Mouse (Mus musculus): ENCODE results near the gene Sult4a1. TPM values are rescaled to one million over a fixed set of nuclear protein-coding genes. Genes with fewer than 3 reads are reported as not detected.

The Sult4a1 gene
- polyA plus RNA-seq, 1 experiment from 2014 or later, result 46.7 TPM

DNA sequence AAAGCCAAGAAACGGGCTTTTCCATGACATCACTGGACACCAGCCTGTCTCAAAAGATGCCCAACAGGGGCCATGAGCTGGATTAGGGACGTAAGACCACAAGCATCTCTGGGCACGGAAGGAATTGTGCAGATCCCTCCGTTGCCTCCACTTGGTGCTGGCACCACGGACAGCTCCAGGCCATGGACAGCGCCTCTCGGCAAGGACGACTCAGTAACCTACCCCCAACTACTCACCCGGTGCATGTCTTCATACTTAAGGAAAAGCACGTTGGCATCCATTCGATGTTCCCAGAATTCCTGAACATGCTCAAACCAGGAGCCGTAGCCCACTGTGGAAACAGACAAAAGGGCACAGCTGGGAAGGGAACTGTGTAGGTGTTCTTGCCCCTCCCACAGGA, 19.2 kb downstream of the Sult4a1 start:
- Histone ChIP-seq H3K36me3 (no peaks in the 10 kb centered on the region), H3K9me3 (no peaks in the 10 kb centered on the region), H3K27me3 (replicated peaks) (no peaks in the 10 kb centered on the region), H3K9ac (no peak overlapping the region), H3K4me3 (no peak overlapping the region), H3K27ac (no peak overlapping the region), H3K4me1 (peaks cover 7% of the 10 kb centered on the region; the same call in 1 of the 2 replicates), H3K4me2 (replicated peaks) (no peak overlapping the region)
- 44% methylated on average over 12 of the region's 12 CpGs for WGBS
- ATAC-seq (ENCODE audit: low FRiP score, low read depth), result no peak

DNA sequence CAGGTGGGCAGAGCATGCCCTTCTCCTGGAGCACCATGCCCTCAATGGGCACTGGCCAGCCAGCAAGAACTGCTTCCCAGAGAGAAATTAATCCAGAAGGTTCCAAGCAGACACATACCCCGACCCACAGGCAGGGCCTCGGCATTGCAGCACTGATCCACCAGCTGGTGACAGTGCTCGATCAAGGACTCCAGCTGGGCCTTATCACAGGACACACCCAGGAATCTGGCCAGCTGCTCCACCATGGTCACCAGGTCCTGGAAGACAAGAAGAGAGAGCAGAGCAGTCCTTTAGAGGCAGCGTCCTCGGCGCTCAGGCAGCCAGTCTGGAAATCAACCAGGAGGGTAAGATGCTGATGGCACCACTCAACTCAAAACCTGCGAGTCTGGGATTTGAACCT, 25.5 kb downstream of the Sult4a1 start:
- 90% methylated on average over 7 of the region's 7 CpGs for WGBS

DNA sequence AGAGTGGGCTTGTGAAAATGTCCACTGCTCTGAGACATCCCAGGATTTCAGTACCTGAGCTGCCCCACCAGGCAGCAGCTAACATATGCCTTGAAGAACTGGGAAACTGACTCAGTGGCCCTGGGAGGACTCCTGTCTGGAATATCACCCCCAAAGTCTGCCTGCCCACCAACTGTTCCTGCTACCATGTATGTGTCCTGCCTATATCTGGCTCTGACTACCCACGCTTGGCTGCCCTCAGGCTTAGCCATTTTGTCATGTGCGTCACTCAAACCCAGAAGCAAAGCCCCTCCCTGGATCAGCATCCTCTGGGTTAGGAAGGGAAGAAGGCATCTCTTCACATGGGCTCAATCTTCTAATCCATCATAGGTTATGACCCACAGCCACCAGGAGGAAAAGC, 26.0 kb downstream of the Sult4a1 start:
- no peak for ATAC-seq (ENCODE audit: low FRiP score, low read depth)
- Histone ChIP-seq H3K9ac (no peak overlapping the region), H3K27me3 (replicated peaks) (peaks cover 4% of the 10 kb centered on the region; the same call in 1 of the 2 replicates), H3K27ac (no peak overlapping the region), H3K4me1 (peaks cover 4% of the 10 kb centered on the region), H3K4me3 (no peak overlapping the region), H3K36me3 (no peaks in the 10 kb centered on the region), H3K4me2 (replicated peaks) (no peak overlapping the region), H3K9me3 (no peaks in the 10 kb centered on the region)
- 92% methylated on average over 2 of the region's 2 CpGs for WGBS

More for the DNA sequence above, 25.5 kb downstream of the Sult4a1 start:
- H3K4me3 ChIP-seq, result no peak overlapping the region
- no peak overlapping the region for H3K27ac ChIP-seq
- H3K4me1 ChIP-seq, result no peaks in the 10 kb centered on the region
- no peaks in the 10 kb centered on the region for H3K36me3 ChIP-seq
- peaks cover 4% of the 10 kb centered on the region; the same call in 1 of the 2 replicates for H3K27me3 ChIP-seq (replicated peaks)
- no peak overlapping the region for H3K9ac ChIP-seq
- no peak for ATAC-seq (ENCODE audit: low FRiP score, low read depth)
- H3K4me2 ChIP-seq (replicated peaks), result no peak overlapping the region
- H3K9me3 ChIP-seq, result no peaks in the 10 kb centered on the region

DNA sequence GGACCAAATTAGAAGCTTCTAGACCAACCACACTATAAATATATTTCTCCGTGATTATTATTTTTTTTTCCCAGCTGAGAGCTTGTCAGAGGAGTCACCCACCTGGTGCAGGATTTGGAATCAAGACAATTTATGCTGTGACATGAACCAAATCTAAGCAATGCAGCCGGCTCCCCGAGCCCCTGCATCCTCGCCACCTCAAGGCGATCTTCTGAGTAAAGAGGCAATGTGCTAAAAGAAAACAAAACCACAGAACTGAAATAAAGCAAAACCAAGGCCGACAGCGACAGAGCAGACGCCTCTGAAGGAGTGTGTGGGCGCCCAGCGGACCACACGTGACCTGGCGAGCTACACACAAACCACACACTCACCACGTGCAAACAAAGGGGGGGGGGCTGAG, 26.9 kb downstream of the Sult4a1 start:
- WGBS, result 80% methylated on average over 13 of the region's 13 CpGs
- H3K27ac ChIP-seq, result no peak overlapping the region
- no peaks in the 10 kb centered on the region for H3K9me3 ChIP-seq
- H3K27me3 ChIP-seq (replicated peaks), result peaks cover 4% of the 10 kb centered on the region; the same call in 1 of the 2 replicates
- no peak for ATAC-seq (ENCODE audit: low FRiP score, low read depth)
- H3K9ac ChIP-seq, result no peak overlapping the region
- no peak overlapping the region for H3K4me2 ChIP-seq (replicated peaks)
- no peak overlapping the region for H3K4me3 ChIP-seq
- peaks cover 8% of the 10 kb centered on the region for H3K4me1 ChIP-seq
- no peaks in the 10 kb centered on the region for H3K36me3 ChIP-seq

DNA sequence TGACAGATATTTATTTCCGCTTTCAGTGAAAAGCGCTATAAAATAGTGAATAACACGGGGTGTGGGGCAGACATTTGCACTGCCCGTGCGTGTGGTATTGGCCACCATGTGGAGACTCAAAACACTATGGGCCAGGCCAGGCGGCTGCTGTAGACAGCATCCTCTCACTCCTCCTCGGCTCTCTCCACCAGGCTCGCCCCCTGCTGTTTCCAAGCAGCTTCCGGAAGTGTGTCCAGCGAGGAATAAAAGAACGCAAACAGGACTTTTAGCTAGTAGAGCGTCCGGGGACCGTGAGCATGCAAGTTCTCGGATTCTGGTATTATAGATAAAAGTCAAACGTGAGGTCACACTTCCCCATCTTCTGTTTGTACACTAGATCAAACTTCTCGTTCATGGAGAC, 28.4 kb downstream of the Sult4a1 start:
- no peak for ATAC-seq (ENCODE audit: low FRiP score, low read depth)
- Histone ChIP-seq H3K4me2 (replicated peaks) (no peak overlapping the region), H3K4me3 (no peak overlapping the region), H3K36me3 (no peaks in the 10 kb centered on the region), H3K9ac (no peak overlapping the region), H3K27me3 (replicated peaks) (peaks cover 8% of the 10 kb centered on the region; the same call in 1 of the 2 replicates), H3K27ac (no peak overlapping the region), H3K9me3 (no peaks in the 10 kb centered on the region), H3K4me1 (peaks cover 8% of the 10 kb centered on the region)
- 63% methylated on average over 17 of the region's 17 CpGs for WGBS

DNA sequence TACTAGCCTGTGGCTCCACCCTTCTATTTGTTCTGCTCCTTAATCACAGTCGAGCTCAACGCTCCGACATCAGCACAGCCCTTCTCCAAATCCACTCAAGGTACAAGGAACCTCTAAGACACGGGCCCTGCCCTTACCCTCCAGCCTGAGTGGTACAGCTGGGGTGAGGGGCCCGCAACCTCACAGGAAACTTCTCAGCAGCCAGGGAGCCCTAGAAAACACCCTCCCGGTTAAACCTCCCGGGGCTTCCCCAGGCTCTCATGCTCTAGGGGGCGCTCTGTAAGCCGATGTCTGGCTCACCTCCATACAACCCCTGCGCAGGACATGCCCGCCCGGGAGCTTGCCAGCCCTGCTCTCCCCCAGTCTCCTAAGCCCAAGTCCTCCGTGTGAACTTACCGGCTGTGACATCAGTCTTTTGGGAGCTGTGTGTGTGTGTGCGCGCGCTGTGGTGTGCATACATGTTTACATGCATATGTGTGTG, 30.8 kb downstream of the Sult4a1 start:
- Histone ChIP-seq H3K36me3 (no peaks in the 10 kb centered on the region), H3K4me2 (replicated peaks) (peak overlapping the region; percentile 44), H3K4me1 (peaks cover 14% of the 10 kb centered on the region), H3K27ac (no peak overlapping the region), H3K27me3 (replicated peaks) (peaks cover 18% of the 10 kb centered on the region), H3K4me3 (no peak overlapping the region), H3K9me3 (no peaks in the 10 kb centered on the region), H3K9ac (no peak overlapping the region)
- ATAC-seq (ENCODE audit: low FRiP score, low read depth), result peak; percentile 46; the same call in 1 of the 2 replicates
- WGBS, result 16% methylated on average over 17 of the region's 17 CpGs

DNA sequence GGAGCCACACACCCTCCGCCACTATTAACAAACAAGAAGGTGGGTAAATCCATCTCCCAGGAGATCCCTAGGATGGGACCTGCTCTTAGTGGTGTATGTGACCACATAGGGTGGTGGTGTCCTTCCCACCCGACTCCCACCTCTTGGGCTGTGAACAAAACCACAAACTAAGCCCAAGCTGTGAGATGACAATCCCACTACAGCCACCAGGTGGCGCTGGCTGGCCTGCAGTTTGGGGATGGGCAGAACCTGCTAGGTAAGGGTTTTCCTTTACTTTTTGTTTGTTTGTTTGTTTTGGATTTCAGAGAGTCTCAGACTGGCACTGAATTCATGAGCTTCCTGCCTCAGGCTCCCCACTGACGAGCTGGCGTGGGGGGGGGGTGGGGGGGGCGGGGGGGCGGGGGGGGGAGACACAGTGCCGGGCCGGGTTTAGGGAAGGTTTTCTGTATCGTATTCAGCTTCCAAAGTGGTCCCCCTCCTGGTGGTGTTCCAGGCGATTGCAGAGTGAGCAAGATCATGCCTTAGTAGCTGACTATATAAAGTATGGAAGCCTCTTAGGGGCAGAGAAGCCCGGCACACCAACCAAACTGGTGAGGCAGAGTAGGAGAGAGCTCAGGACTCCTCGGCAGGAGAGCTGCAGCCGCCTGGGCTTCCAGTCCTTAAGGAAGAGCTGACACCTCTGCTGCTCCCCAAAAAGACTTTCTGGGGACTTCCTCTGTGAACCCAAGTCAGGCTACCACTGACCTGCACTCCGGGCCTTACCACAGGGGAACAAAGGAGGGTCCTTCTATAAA, 31.4 kb downstream of the Sult4a1 start:
- ATAC-seq (ENCODE audit: low FRiP score, low read depth), result no peak
- no peak overlapping the region for H3K27ac ChIP-seq
- peak overlapping the region; percentile 44 for H3K4me2 ChIP-seq (replicated peaks)
- no peaks in the 10 kb centered on the region for H3K36me3 ChIP-seq
- H3K4me3 ChIP-seq, result no peak overlapping the region
- WGBS, result 10% methylated on average over 13 of the region's 15 CpGs
- peaks cover 18% of the 10 kb centered on the region for H3K4me1 ChIP-seq
- no peak overlapping the region for H3K9ac ChIP-seq
- no peaks in the 10 kb centered on the region for H3K9me3 ChIP-seq
- peaks cover 24% of the 10 kb centered on the region for H3K27me3 ChIP-seq (replicated peaks)

DNA sequence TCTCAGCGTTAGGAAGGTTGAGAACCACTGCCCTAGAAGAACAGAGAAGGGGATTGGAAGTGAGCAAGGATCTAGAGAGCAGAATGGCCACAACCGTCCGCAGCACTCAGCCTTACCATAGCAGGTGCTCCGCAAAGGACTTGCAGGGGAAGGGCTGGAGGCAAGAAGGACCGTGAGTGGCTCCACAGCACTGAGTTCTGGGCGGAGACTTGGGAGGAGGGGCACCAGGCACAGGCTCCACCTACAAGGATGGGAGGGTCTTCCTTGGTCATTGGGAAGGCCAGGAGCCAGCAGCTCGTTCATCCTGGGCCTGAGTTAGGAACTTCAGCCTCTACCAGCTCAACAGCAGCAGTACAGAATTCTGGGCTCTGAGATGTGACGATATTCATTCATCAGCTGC, 32.5 kb downstream of the Sult4a1 start:
- Histone ChIP-seq H3K4me1 (peaks cover 18% of the 10 kb centered on the region), H3K4me3 (no peak overlapping the region), H3K27me3 (replicated peaks) (peaks cover 34% of the 10 kb centered on the region), H3K27ac (no peak overlapping the region), H3K4me2 (replicated peaks) (no peak overlapping the region), H3K9me3 (no peaks in the 10 kb centered on the region), H3K9ac (no peak overlapping the region), H3K36me3 (no peaks in the 10 kb centered on the region)
- no peak for ATAC-seq (ENCODE audit: low FRiP score, low read depth)
- 21% methylated on average over 8 of the region's 8 CpGs for WGBS

DNA sequence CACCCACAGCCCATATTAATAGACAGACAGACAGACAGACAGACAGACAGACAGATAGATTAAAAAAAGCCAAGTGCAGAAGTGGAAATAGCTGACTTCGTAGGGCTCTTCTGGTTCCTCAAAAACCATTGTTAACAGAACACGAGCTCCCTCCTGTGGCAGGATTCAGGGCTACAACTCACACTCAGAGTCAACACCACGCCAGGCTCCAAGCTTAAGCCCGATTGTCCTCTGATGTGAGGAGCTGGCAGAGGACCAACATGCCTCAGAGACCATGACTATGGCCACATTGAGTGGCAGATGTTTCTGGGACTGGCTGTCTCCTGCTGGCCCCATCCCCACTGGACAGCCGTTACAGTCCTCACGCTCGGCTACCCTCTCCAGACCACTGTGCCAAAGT, 33.3 kb downstream of the Sult4a1 start:
- ATAC-seq (ENCODE audit: low FRiP score, low read depth), result no peak
- Histone ChIP-seq H3K4me2 (replicated peaks) (no peak overlapping the region), H3K9me3 (no peaks in the 10 kb centered on the region), H3K27me3 (replicated peaks) (peaks cover 34% of the 10 kb centered on the region), H3K4me1 (peaks cover 18% of the 10 kb centered on the region), H3K27ac (no peak overlapping the region), H3K36me3 (no peaks in the 10 kb centered on the region), H3K4me3 (no peak overlapping the region), H3K9ac (no peak overlapping the region)
- 27% methylated on average over 7 of the region's 7 CpGs for WGBS

DNA sequence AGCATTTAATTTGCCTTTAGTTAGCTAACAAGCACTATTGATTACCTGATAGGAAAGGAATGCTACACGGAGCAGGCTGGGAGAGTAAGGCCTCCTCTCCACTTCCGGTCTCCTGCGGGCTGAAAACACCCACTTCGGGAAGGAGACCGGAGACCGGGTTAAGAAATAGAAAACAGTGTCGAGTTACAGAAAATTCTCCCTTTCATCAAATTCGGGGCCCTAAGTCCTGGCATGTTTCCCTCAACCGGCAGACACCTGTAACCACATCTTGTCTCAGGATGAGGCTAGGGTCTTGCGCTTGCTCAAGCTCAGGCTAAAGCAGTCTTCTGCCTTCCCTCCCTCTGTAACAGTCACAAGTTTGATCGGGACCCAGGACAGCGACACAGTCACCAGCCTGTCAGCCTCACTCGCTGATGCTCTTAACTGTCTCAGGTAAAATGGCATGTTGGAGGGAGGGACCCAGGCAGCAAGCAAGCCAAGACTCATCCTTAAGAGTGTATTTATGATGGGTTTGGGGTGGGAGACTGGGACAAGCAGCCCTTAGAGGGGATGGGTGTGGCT, 35.4 kb downstream of the Sult4a1 start:
- peaks cover 35% of the 10 kb centered on the region for H3K27me3 ChIP-seq (replicated peaks)
- H3K27ac ChIP-seq, result no peak overlapping the region
- no peaks in the 10 kb centered on the region; the same call in 1 of the 2 replicates for H3K9me3 ChIP-seq
- WGBS, result 7% methylated on average over 13 of the region's 13 CpGs
- no peak overlapping the region for H3K9ac ChIP-seq
- no peak overlapping the region for H3K4me3 ChIP-seq
- H3K36me3 ChIP-seq, result no peaks in the 10 kb centered on the region
- H3K4me2 ChIP-seq (replicated peaks), result peak overlapping the region; percentile 19; the same call in 1 of the 2 replicates
- peaks cover 19% of the 10 kb centered on the region for H3K4me1 ChIP-seq
- no peak for ATAC-seq (ENCODE audit: low FRiP score, low read depth)

DNA sequence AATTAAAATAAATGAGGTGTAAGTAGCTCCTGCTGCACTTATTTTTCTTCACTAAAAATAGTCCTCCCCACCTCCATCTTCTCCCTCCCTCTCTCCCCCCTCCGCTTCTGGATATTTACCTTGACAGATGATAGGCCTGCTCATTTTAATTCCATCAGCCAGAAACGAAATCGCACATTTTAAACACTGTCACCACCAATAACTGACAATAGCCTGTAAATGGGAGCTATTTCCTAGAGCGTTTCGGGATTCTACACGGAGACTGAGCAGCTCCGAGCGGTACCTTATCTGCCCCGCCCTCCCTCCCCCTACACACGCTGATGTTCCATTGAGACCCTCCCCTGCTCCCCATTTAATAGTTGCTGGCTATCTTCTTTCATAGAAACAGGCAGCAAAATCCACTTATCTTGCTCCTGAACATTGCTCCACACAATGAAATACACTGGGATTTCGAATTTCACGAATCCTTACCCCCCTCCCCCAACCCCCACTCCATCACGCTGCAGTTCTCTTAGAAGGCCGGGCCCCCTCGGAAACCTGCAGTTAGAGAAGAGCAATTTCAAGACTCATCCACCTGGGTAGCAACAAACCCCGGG, 36.0 kb downstream of the Sult4a1 start:
- Histone ChIP-seq H3K4me2 (replicated peaks) (peak overlapping the region; percentile 19), H3K4me3 (no peak overlapping the region), H3K27me3 (replicated peaks) (peaks cover 40% of the 10 kb centered on the region), H3K27ac (no peak overlapping the region), H3K36me3 (no peaks in the 10 kb centered on the region), H3K9ac (no peak overlapping the region), H3K9me3 (no peaks in the 10 kb centered on the region; the same call in 1 of the 2 replicates), H3K4me1 (peaks cover 20% of the 10 kb centered on the region)
- 9% methylated on average over 16 of the region's 16 CpGs for WGBS
- no peak for ATAC-seq (ENCODE audit: low FRiP score, low read depth)

DNA sequence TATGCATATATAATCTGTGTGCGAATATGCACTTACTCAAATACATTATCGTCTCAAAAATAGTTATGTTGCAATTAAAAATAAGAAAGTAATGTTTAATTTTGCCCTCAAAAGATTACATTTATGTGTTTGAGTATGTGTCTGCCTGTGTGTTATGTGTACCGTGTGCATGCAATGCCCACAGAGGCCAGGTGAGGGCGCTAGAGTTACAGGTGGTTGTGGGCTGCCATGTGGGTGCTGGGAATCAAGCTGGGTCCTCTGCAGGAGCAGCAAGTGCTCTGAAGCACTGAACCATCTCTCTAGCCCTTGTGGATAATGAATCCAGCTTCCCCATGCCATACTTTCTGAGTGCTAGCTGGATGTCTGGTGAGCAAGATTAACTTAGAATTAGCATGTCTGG, 39.9 kb downstream of the Sult4a1 start:
- Histone ChIP-seq H3K4me1 (peaks cover 15% of the 10 kb centered on the region), H3K27me3 (replicated peaks) (peaks cover 32% of the 10 kb centered on the region), H3K4me2 (replicated peaks) (no peak overlapping the region), H3K9ac (no peak overlapping the region), H3K27ac (no peak overlapping the region), H3K36me3 (no peaks in the 10 kb centered on the region), H3K9me3 (no peaks in the 10 kb centered on the region; the same call in 1 of the 2 replicates), H3K4me3 (no peak overlapping the region)
- 72% methylated on average over 4 of the region's 4 CpGs for WGBS
- no peak for ATAC-seq (ENCODE audit: low FRiP score, low read depth)

All from neural tube, embryonic 12.5 days (tissue).